Mouse (Mus musculus) heart, postnatal 0 days (tissue): ENCODE measurements around the gene Cnp. TPM values are rescaled to one million over a fixed set of nuclear protein-coding genes. Genes with fewer than 3 reads are reported as not detected.
"Not testable (repeated sequence)": the region's sequence is repeated elsewhere in the genome, so short reads cannot be mapped to it uniquely, and the experiment has no call there.

Experiments used
- ATAC-seq: fragments of 200-750 bp; cut with Nextera tagmentation; 2 replicates; pipeline ENCODE4 v1.8.0; 2017; ENCODE audit warnings: low read depth, moderate number of reproducible peaks, moderate library complexity; ENCODE audit not compliant: insufficient read depth
- DNase-seq: peaks from one replicate; pipeline ENCODE4 v3.0.0-alpha.2; 2016; ENCODE audit warnings: low spot score
- H3K27ac ChIP-seq: fragments of 300-500 bp; sonication (generic); 2 replicates; pipeline ENCODE4 v1.5.1; 2014; ENCODE audit warnings: low read depth, mild to moderate bottlenecking
- H3K27me3 ChIP-seq: fragments of 300-500 bp; sonication (generic); 2 replicates; pipeline ENCODE4 v1.6.1; 2014; ENCODE audit warnings: low read length, mixed read lengths; ENCODE audit not compliant: control insufficient read depth, insufficient read depth
- H3K36me3 ChIP-seq: fragments of 300-500 bp; sonication (generic); replicated peaks from 2 replicates; pipeline ENCODE4 v1.6.1; 2014; ENCODE audit warnings: low read length, mixed read lengths; ENCODE audit not compliant: control insufficient read depth, insufficient read depth
- H3K4me1 ChIP-seq: fragments of 300-500 bp; sonication (generic); 2 replicates; pipeline ENCODE4 v1.6.1; 2014; ENCODE audit warnings: antibody characterized with exemption; ENCODE audit not compliant: control insufficient read depth, insufficient read depth
- H3K4me2 ChIP-seq: fragments of 300-500 bp; sonication (generic); 2 replicates; pipeline ENCODE4 v1.6.1; 2014; ENCODE audit warnings: low read depth, mild to moderate bottlenecking, low read length, moderate library complexity
- H3K4me3 ChIP-seq: fragments of 300-500 bp; sonication (generic); 2 replicates; pipeline ENCODE4 v1.5.1; 2014; ENCODE audit warnings: low read depth, low read length
- H3K9ac ChIP-seq: fragments of 300-500 bp; sonication (generic); replicated peaks from 2 replicates; pipeline ENCODE4 v1.6.1; 2014; ENCODE audit warnings: low read depth, low read length, mixed read lengths
- H3K9me3 ChIP-seq: fragments of 300-500 bp; sonication (generic); replicated peaks from 2 replicates; pipeline ENCODE4 v1.6.1; 2016; ENCODE audit warnings: low read length; ENCODE audit not compliant: control insufficient read depth
- CTCF ChIP-seq: IDR thresholded peaks from 2 replicates; pipeline ENCODE4 v1.5.1; 2016; ENCODE audit warnings: antibody characterized with exemption, control low read depth, low read depth
- EP300 ChIP-seq: IDR thresholded peaks from 2 replicates; pipeline ENCODE4 v1.6.1; 2016; ENCODE audit warnings: antibody characterized with exemption, low read depth
- WGBS: fragments of 180-500 bp; shearing (Covaris S2); extraction: QIAGEN DNeasy Blood & Tissue Kit; methylation state at CpG from one replicate; pipeline ENCODE4 v1.1.7; 2014; 5-methylcytosine and 5-hydroxymethylcytosine counted together
- polyA plus RNA-seq: library from polyadenylated mRNA; unstranded; fragments of >200 nt; fragmentation: Nextera tagmentation; extraction: Ambion mirVana; gene quantifications from 2 replicates; pipeline ENCODE4 v1.2.1, GENCODE M21; 2015
- total RNA-seq: library from RNA; depleted of rRNA; stranded (reverse); fragments of >200 nt; gene quantifications from 2 replicates; pipeline ENCODE4 v1.2.3, GENCODE M21; 2014; ENCODE audit warnings: low replicate concordance

The Cnp gene
- total and polyA plus RNA-seq, 2 experiments from 2014 or later, result 11.5 to 28.3 TPM

DNA sequence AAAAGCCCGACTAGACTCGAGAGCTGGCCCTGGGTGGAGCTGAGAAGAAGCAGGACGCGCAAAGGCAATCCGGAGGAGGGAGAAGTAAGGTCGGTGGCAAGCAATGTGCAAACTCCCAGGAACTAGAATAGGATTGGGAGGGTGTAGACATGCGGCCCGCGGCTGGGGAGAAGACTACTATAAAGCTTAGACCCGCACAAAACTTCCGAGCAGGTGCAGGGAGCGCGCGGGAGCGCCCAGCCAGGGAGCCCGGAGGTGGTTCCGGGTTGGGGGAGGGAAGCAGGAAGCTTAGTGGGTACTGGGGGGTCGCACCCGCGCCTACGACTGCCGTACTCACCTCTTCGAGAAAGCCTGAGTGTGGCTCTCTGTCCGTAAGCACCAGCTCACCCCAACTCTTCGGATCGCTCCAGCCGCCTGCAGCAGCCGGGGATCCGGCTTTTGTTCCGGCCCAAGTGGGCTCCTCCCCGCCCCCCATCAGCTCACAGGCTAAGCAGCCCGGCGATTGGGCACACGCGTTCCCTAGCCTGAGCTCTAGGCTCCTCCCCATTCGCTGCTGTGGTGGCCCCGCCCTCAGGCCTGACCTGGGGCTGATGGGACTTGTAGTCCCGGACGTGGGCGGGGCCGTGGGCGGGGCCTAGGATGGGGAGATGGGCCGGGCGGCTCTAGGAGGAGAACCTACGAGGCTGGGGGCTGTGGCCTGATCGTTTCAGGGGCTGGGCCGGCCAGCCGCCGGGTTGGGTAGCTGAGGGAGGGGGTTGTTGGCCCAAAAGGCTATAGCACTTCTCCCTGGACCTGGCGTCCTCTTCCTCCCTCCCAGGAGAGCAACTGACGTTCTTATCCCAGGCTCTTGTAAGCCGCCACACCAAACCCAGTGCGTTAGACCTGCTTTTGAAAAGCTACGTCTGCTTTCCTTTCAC lies 47.0 kb upstream of the Cnp start, which contains the start of gene Acly:
Gene Acly, minus strand, starts transcription at position 543 of the 917 bp plus-strand sequence.
- Histone ChIP-seq H3K36me3 (peaks cover 13% of the 10 kb centered on the region), H3K4me2 (peak within 1 kb of the TSS; percentile 91), H3K4me1 (peaks cover 22% of the 10 kb centered on the region; the same call in 1 of the 2 replicates), H3K9me3 (no peaks in the 10 kb centered on the region), H3K27me3 (no peaks in the 10 kb centered on the region), H3K4me3 (peak within 1 kb of the TSS; percentile 91), H3K9ac (peak within 1 kb of the TSS; percentile 85), H3K27ac (peak within 1 kb of the TSS; percentile 88)
- under 1% methylated on average over 53 of the region's 54 CpGs for WGBS
- ATAC-seq, result peak; percentile 99
- TF ChIP-seq CTCF (no peak), EP300 (no peak)
- peak; percentile 98 for DNase-seq

DNA sequence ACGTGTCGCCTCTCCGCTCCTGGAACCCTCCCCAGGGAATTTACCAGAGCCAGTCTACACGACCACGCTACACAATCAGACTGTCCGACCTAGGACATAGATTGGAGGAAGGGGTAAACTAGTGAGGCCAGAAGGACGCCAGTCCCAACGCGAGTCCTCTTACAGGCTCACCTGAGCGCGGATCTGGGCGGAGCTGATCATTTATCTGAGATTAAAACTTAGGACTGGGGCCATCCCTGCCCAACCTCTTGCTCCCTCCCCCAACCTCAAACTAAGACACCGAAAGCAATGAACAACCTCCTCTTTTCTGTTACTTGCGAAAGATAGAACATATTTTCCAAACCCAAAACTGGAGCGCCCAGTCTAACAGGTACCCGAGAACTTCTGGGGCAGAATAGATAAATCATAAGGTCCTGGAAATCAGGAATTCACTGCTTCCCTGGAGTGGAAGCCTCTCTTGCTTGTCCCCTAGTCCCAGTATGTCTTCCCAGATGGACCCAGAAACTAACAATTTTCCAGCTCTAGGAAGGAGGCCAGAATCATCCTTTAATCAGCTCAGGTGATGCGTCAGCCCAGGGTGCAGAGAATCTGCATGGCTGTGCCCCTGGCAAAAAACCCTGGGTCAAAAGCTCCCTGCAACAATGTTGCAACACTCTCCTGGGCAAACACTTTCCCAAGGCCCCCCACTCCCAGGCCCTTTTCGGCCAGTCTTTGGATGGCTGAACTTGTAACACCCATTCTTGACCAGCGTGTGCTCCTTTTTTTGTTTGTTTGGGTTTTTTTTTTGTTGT lies 46.1 kb upstream of the Cnp start:
- peak overlapping the region; percentile 27; the same call in 1 of the 2 replicates for H3K27ac ChIP-seq
- peak; percentile 31 for DNase-seq
- H3K36me3 ChIP-seq, result peaks cover 5% of the 10 kb centered on the region; the same call in 1 of the 2 replicates
- TF ChIP-seq CTCF, result no peak
- no peak for TF ChIP-seq EP300
- peaks cover 22% of the 10 kb centered on the region; the same call in 1 of the 2 replicates for H3K4me1 ChIP-seq
- no peaks in the 10 kb centered on the region for H3K9me3 ChIP-seq
- H3K27me3 ChIP-seq, result no peaks in the 10 kb centered on the region
- peak overlapping the region; percentile 91 for H3K4me2 ChIP-seq
- H3K9ac ChIP-seq, result peak overlapping the region; percentile 27; the same call in 1 of the 2 replicates
- WGBS, result 26% methylated on average over 19 of the region's 19 CpGs
- H3K4me3 ChIP-seq, result peak overlapping the region; percentile 91
- ATAC-seq, result no peak; the same call in 1 of the 2 replicates

DNA sequence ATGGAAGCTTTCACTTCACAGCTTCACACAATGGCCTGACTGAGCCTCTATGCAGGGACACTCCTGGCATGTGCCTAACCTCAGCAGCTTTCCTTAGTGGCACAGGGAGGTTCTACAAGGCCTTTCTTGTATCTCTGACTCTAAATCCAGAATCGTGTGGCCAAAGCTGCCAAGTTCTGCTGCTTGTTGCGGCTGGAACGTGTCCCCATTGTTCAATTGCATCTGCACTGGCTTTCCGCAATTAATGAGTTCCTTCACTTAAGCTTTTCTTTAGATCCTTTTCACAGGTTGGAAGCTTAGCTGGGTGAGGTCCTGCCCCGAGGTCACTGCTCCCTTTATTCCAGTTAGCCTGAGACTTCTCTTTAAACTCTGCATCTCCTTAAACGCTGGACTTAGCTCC lies 40.8 kb upstream of the Cnp start:
- Histone ChIP-seq H3K9ac (no peak overlapping the region), H3K9me3 (no peaks in the 10 kb centered on the region), H3K27me3 (no peaks in the 10 kb centered on the region), H3K4me3 (no peak overlapping the region), H3K27ac (no peak overlapping the region), H3K4me2 (no peak overlapping the region), H3K36me3 (no peaks in the 10 kb centered on the region), H3K4me1 (no peaks in the 10 kb centered on the region)
- ATAC-seq (no peak), DNase-seq (no peak)
- TF ChIP-seq EP300 (no peak), CTCF (no peak)
- WGBS, result 76% methylated on average over 6 of the region's 6 CpGs

DNA sequence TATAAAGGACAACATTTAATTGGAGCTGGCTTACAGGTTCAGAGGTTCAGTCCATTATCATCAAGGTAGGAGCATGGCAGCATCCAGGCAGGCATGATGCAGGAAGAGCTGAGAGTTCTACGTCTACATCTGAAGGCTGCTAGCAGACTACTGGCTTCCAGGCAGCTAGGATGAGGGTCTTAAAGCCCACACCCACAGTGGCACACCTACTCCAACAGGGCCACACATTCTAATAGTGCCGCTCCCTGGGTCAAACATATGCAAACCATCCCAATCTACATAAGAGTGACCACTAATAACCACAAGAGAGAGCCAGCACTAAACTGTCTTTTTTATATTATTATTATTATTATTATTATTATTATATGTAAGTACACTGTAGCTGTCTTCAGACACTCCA lies 40.3 kb upstream of the Cnp start:
- H3K9ac ChIP-seq, DNase-seq, H3K36me3 ChIP-seq, H3K4me2 ChIP-seq, H3K9me3 ChIP-seq, H3K27me3 ChIP-seq, H3K4me3 ChIP-seq, H3K27ac ChIP-seq, ATAC-seq, H3K4me1 ChIP-seq: not testable (repeated sequence)
- WGBS, result 74% methylated on average over 2 of the region's 2 CpGs

DNA sequence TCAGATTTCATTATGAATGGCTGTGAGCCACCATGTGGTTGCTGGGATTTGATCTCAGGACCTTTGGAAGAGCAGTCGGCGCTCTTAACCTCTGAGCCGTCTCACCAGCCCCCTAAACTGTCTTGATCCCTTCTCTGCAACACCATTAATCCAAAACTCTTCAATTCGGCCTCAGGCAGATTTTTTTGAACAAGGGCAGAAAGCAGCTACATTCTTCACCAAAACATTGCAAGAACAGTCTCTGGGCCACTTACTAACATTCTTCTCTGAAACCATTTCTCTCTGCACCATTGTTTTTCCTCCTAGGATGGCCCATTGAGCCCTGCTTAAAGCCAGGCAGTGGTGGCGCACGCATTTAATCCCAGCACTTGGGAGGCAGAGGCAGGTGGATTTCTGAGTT lies 39.9 kb upstream of the Cnp start:
- DNase-seq, H3K4me2 ChIP-seq, H3K36me3 ChIP-seq, ATAC-seq, H3K9me3 ChIP-seq, H3K4me1 ChIP-seq, H3K27ac ChIP-seq, H3K27me3 ChIP-seq, H3K4me3 ChIP-seq, H3K9ac ChIP-seq: not testable (repeated sequence)
- 85% methylated on average over 6 of the region's 6 CpGs for WGBS
